Mouse (Mus musculus) hindbrain, embryonic 11.5 days (tissue): ENCODE data around the gene Olfr699. TPM values are rescaled to one million over a fixed set of nuclear protein-coding genes. Genes with fewer than 3 reads are reported as not detected.
"Not testable (repeated sequence)": the region's sequence is repeated elsewhere in the genome, so short reads cannot be mapped to it uniquely, and the experiment has no call there.

Experiments
- ATAC-seq: fragments of 200-750 bp; cut with Nextera tagmentation; 2 replicates; pipeline ENCODE4 v1.8.0; 2017; ENCODE audit warnings: mild to moderate bottlenecking, moderate TSS enrichment, moderate library complexity; ENCODE audit not compliant: low FRiP score
- DNase-seq: peaks from one replicate; pipeline ENCODE4 v3.0.0-alpha.2; 2015; ENCODE audit warnings: low spot score
- H3K27ac ChIP-seq: fragments of 300-500 bp; sonication (generic); 2 replicates; pipeline ENCODE4 v1.5.1; 2014; ENCODE audit warnings: mild to moderate bottlenecking, low read depth, low read length
- H3K27me3 ChIP-seq: fragments of 300-500 bp; sonication (generic); 2 replicates; pipeline ENCODE4 v1.6.1; 2014; ENCODE audit warnings: mild to moderate bottlenecking, low read length, moderate library complexity, mixed read lengths; ENCODE audit not compliant: control insufficient read depth, insufficient read depth
- H3K36me3 ChIP-seq: fragments of 300-500 bp; sonication (generic); 2 replicates; pipeline ENCODE4 v1.6.1; 2014; ENCODE audit warnings: mild to moderate bottlenecking, low read length, moderate library complexity, mixed read lengths; ENCODE audit not compliant: control insufficient read depth, insufficient read depth
- H3K4me1 ChIP-seq: fragments of 300-500 bp; sonication (generic); replicated peaks from 2 replicates; pipeline ENCODE4 v1.6.1; 2014; ENCODE audit warnings: low read length, mixed read lengths; ENCODE audit not compliant: control insufficient read depth, insufficient read depth
- H3K4me2 ChIP-seq: fragments of 300-500 bp; sonication (generic); replicated peaks from 2 replicates; pipeline ENCODE4 v1.6.1; 2014; ENCODE audit warnings: mild to moderate bottlenecking, low read depth, low read length
- H3K4me3 ChIP-seq: fragments of 300-500 bp; sonication (generic); 2 replicates; pipeline ENCODE4 v1.5.1; 2014; ENCODE audit warnings: low read depth, low read length
- H3K9ac ChIP-seq: fragments of 300-500 bp; sonication (generic); 2 replicates; pipeline ENCODE4 v1.6.1; 2014; ENCODE audit warnings: low read depth, low read length
- H3K9me3 ChIP-seq: fragments of 300-500 bp; sonication (generic); 2 replicates; pipeline ENCODE4 v1.6.1; 2016; ENCODE audit warnings: low read length; ENCODE audit not compliant: control insufficient read depth
- WGBS: fragments of 180-500 bp; shearing (Covaris S2); extraction: QIAGEN DNeasy Blood & Tissue Kit; methylation state at CpG from one replicate; pipeline ENCODE4 v1.1.7; 2014; 5-methylcytosine and 5-hydroxymethylcytosine counted together
- polyA plus RNA-seq: library from polyadenylated mRNA; unstranded; fragments of >200 nt; fragmentation: Nextera tagmentation; extraction: Ambion mirVana; gene quantifications from 2 replicates; pipeline ENCODE4 v1.2.1, GENCODE M21; 2014

Gene Olfr699
- polyA plus RNA-seq, result not detected in 2 replicates

DNA sequence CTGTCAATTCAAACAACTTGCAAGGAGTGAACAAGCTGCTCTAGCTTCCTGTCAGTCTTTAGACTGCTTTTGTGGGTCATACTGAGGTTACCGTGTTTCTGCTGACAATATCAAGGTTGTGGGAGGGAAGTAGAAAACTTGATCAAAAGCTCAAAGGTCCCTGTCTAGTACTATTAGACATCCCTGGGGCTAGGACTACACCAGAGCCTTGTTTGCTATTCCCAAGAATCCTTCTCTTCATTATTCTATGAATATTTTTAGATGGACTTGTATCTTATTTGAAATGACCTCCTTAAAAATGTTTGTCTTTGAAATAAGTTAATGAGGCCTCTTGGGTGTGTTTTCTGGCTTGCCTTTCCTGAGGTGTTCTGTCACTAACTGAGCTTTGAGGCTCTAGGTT is at the start of gene Olfr699:
Olfr699 (minus strand) TSS at position 101 of the 400 bp plus-strand sequence.
- 91% methylated on average over 1 of the region's 1 CpGs for WGBS

DNA sequence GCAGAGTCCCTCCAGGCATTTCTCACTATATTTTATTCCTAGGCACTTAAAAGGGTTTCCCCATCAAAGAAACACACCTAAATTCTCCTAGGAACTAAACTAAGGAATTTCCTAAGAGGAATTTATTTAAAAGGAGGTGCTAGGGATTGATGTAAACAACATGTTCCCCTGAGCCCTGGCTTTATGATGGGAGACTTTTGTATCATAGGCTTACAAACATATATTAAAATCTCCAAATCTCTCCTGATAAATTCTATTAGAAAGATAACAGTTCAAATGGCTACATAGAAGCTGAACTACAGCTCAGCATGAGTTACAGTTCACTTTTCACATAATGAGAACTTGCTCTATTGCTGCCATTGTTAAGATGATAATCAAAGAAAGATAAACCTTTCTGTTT is 40.8 kb upstream of the Olfr699 start, which contains the start of gene Olfr702:
Olfr702 (minus strand) TSS at position 101 of the 400 bp plus-strand sequence.
- H3K36me3 ChIP-seq, result no peaks in the 10 kb centered on the region

More for the DNA sequence above, at the start of gene Olfr699:
- Histone ChIP-seq H3K4me1 (no peaks in the 10 kb centered on the region), H3K36me3 (no peaks in the 10 kb centered on the region), H3K9me3 (no peaks in the 10 kb centered on the region), H3K27ac (no peak within 1 kb of the TSS), H3K4me2 (no peak within 1 kb of the TSS), H3K27me3 (no peaks in the 10 kb centered on the region), H3K4me3 (no peak within 1 kb of the TSS), H3K9ac (no peak within 1 kb of the TSS)
- ATAC-seq (no peak), DNase-seq (no peak)

GRCm38 (mm10) chr7:106818414-106818813 is 25.4 kb upstream of the Olfr699 start:
- no peak overlapping the region for H3K27ac ChIP-seq
- H3K9me3 ChIP-seq, result no peaks in the 10 kb centered on the region
- H3K4me3 ChIP-seq, result no peak overlapping the region
- no peak overlapping the region for H3K9ac ChIP-seq
- H3K4me1 ChIP-seq, result no peaks in the 10 kb centered on the region
- no peaks in the 10 kb centered on the region for H3K27me3 ChIP-seq
- DNase-seq (no peak), ATAC-seq (no peak)
- H3K4me2 ChIP-seq, result no peak overlapping the region
- H3K36me3 ChIP-seq, result no peaks in the 10 kb centered on the region

More for the DNA sequence above, 40.8 kb upstream of the Olfr699 start, which contains the start of gene Olfr702:
- Histone ChIP-seq H3K27ac (no peak within 1 kb of the TSS), H3K4me2 (no peak within 1 kb of the TSS), H3K4me3 (no peak within 1 kb of the TSS), H3K27me3 (no peaks in the 10 kb centered on the region), H3K9me3 (no peaks in the 10 kb centered on the region), H3K4me1 (no peaks in the 10 kb centered on the region), H3K9ac (no peak within 1 kb of the TSS)
- DNase-seq, result no peak
- no peak for ATAC-seq

DNA sequence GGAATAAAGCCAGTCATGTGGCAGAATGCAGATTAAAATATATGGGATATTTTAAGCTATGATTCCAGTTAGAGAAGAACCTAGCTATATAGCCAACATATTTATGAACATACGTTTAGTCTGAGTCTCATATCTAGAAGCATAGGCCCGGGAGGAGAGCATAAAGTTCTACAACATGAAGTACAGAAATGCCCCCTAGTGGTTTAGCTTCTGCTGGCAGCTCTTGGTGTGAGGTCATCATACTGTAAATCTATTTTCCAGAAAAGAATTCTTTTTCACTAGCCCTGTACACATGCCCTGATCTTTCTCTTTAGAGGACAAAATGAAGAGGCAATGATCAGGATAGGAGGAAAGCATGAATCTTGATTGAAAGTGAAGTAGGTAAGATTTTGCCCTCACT is 22.8 kb upstream of the Olfr699 start:
- peak; percentile 10 for DNase-seq

GRCm38 (mm10) chr7:106813829-106814228 is 20.8 kb upstream of the Olfr699 start, which contains the start of gene Olfr701:
Olfr701 (plus strand) TSS chr7:106814129.
- H3K4me2 ChIP-seq, result no peak within 1 kb of the TSS
- ATAC-seq (no peak), DNase-seq (no peak)
- H3K9ac ChIP-seq, result no peak within 1 kb of the TSS
- H3K27ac ChIP-seq, result no peak within 1 kb of the TSS
- no peaks in the 10 kb centered on the region for H3K4me1 ChIP-seq
- H3K9me3 ChIP-seq, result no peaks in the 10 kb centered on the region
- H3K36me3 ChIP-seq, result no peaks in the 10 kb centered on the region
- no peak within 1 kb of the TSS for H3K4me3 ChIP-seq
- no peaks in the 10 kb centered on the region for H3K27me3 ChIP-seq
- WGBS, result 75% methylated on average over 2 of the region's 2 CpGs

More for the DNA sequence above, 22.8 kb upstream of the Olfr699 start:
- 72% methylated on average over 2 of the region's 2 CpGs for WGBS
- Histone ChIP-seq H3K4me3 (no peak overlapping the region), H3K36me3 (no peaks in the 10 kb centered on the region), H3K9me3 (no peaks in the 10 kb centered on the region), H3K4me2 (no peak overlapping the region), H3K27me3 (no peaks in the 10 kb centered on the region), H3K4me1 (no peaks in the 10 kb centered on the region), H3K27ac (no peak overlapping the region), H3K9ac (no peak overlapping the region)
- no peak for ATAC-seq

- Histone ChIP-seq H3K9me3 (no peaks in the 10 kb centered on the region), H3K27me3 (no peaks in the 10 kb centered on the region), H3K9ac (no peak within 1 kb of the TSS), H3K4me1 (no peaks in the 10 kb centered on the region), H3K4me3 (no peak within 1 kb of the TSS), H3K36me3 (no peaks in the 10 kb centered on the region), H3K27ac (no peak within 1 kb of the TSS), H3K4me2 (no peak within 1 kb of the TSS)
- ATAC-seq (no peak), DNase-seq (no peak)
- WGBS, result 90% methylated on average over 1 of the region's 1 CpGs
These were observed 15.7 kb upstream of the Olfr699 start, which contains the start of gene Olfr700 for GRCm38 (mm10) chr7:106808734-106809133. Olfr700 (minus strand) TSS chr7:106808834.

- Histone ChIP-seq H3K4me3 (no peak overlapping the region), H3K9me3 (no peaks in the 10 kb centered on the region), H3K36me3 (no peaks in the 10 kb centered on the region), H3K4me1 (no peaks in the 10 kb centered on the region), H3K27me3 (no peaks in the 10 kb centered on the region), H3K9ac (no peak overlapping the region), H3K4me2 (no peak overlapping the region), H3K27ac (no peak overlapping the region)
- no peak for ATAC-seq
- no peak for DNase-seq
These were observed 4.7 kb downstream of the Olfr699 start for GRCm38 (mm10) chr7:106788330-106788729.

DNA sequence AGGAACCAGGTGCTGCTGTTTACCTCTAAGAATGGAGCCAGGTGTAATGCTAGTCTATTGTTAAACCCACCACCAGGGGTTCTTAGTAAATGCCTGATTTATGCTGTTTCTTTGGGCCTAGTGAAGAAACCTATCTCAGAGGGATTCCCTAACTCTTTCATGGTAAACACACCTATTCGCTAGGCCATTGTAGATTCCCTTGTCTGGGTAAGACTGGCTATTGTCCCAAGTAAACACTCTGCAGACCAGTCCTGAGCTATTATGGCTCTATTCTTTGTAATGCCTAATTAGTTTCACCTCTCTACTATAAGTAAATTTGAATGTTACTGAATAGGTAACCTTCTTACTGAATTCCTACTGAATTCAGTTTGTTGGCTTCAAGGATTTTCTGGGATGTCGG is 32.0 kb downstream of the Olfr699 start:
- H3K9ac ChIP-seq, DNase-seq, H3K27ac ChIP-seq, H3K4me3 ChIP-seq, ATAC-seq, H3K4me1 ChIP-seq, H3K36me3 ChIP-seq, H3K27me3 ChIP-seq, H3K9me3 ChIP-seq, H3K4me2 ChIP-seq: not testable (repeated sequence)
- 91% methylated on average over 2 of the region's 2 CpGs for WGBS

GRCm38 (mm10) chr7:106758800-106759199 is 34.2 kb downstream of the Olfr699 start:
- H3K27me3 ChIP-seq, result no peaks in the 10 kb centered on the region
- H3K4me2 ChIP-seq, result no peak overlapping the region
- H3K9me3 ChIP-seq, result no peaks in the 10 kb centered on the region
- WGBS, result 94% methylated on average over 2 of the region's 2 CpGs
- no peak for DNase-seq
- H3K27ac ChIP-seq, result no peak overlapping the region
- no peaks in the 10 kb centered on the region for H3K4me1 ChIP-seq
- no peak for ATAC-seq
- no peak overlapping the region for H3K9ac ChIP-seq
- H3K36me3 ChIP-seq, result no peaks in the 10 kb centered on the region
- no peak overlapping the region for H3K4me3 ChIP-seq
